Mouse (Mus musculus) heart, postnatal 14 days (tissue): ENCODE measurements around the gene Olfr435. TPM values are rescaled to one million over a fixed set of nuclear protein-coding genes. Genes with fewer than 3 reads are reported as not detected.
"Not testable (repeated sequence)": the region's sequence is repeated elsewhere in the genome, so short reads cannot be mapped to it uniquely, and the experiment has no call there.

Experiments used
- DNase-seq, 2 experiments: peaks; one replicate each; pipeline ENCODE4 v3.0.0; 2021 to 2022
- intact Hi-C: fragments of 180-260 bp; cut with DNase I; formaldehyde crosslinking; loops from one replicate; pipeline ENCODE4 v1.15.1; 2025
- long read RNA-seq, 2 experiments: library from polyadenylated mRNA; stranded (forward); transcript quantifications; one replicate each; pipeline ENCODE4 v2.0.0; 2021
- total RNA-seq, 2 experiments: library from RNA; stranded (reverse); gene quantifications; 2 replicates each; pipeline ENCODE4 v1.2.3; 2021

The Olfr435 gene
- not detected for total RNA-seq
- long read RNA-seq, experiment 1: 0 reads
- long read RNA-seq, experiment 2: 0 reads

DNA sequence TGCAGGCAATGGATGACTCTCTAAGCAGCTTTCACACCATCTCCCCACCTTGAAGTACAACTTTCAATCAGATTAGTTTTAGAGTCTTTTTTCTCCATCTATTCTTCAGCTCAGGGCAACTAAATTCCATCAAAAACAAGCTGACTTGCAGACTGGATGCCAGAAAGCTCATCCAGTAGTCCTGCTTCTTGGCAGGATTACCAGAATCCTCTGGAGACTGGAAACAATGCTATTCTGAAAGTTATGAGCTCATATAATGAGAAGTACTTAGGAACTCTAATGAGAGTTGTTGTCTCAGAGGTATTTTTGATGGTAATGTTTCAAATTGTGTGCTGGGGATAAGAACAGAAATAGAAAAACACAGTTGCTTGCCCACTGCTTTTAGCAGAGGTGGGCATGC, at the start of gene Olfr435:
Olfr435 (plus strand) TSS at position 366 of the 400 bp plus-strand sequence.
- intact Hi-C loops: no loop called here
- DNase-seq: no peak

DNA sequence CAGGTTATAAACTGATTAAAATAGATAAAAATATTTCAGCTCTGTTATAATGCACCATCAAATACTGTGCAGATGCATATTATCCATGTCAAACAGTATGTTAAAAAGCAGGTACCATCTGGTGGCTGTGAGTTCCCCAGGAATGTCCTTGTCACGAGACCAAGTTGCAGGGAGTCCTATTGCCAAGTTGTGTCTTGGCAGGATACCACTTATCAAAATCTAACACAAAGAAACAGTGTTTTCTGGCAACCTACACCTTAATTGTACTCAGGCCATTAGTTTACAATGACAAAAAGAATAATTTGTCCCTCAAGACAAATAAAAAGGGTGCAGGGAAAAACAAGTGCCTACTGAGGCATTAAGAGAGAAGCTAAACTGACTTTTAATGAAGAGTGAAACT, 37.4 kb upstream of the Olfr435 start:
- no peak for DNase-seq
- intact Hi-C loops: no loop called here

DNA sequence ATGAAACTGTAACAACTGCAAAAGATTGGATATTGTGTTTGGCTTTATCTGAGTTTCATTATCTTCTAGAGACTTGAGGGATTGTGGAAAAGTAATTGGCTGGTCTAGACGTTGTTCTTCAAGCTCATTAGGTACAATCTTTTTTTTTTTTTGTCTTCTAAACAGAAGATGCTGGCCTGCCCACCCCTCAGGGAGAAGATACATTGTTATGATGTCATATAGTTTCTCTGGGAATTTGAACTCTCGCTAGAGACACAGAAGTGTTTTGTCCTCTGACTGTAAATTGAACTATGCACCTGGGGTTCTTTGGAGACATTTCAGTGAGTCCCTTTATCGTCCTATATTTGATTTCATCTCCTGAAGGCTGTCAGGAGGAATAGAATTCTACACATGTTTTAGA, 34.0 kb upstream of the Olfr435 start, which contains the start of gene Olfr437:
Olfr437 (plus strand) TSS at position 301 of the 400 bp plus-strand sequence.
- no peak for DNase-seq

DNA sequence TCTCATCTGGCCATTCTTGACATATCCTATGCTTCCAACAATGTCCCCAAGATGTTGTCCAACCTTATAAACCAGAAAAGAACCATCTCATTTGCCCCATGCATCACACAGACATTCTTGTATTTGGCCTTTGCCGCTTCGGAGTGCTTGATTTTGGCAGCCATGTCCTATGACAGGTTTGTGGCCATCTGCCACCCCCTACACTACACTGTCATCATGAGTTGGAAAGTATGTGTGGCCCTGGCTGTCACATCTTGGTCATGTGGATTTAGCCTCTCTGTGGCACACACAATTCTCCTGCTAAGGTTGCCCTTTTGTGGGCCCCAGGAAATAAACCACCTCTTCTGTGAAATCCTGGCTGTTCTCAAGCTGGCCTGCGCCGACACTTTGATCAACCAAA, 29.7 kb upstream of the Olfr435 start:
- intact Hi-C loops: no loop called here
- DNase-seq: no peak

More for the DNA sequence above, 34.0 kb upstream of the Olfr435 start, which contains the start of gene Olfr437:
- intact Hi-C loops: no loop called here

DNA sequence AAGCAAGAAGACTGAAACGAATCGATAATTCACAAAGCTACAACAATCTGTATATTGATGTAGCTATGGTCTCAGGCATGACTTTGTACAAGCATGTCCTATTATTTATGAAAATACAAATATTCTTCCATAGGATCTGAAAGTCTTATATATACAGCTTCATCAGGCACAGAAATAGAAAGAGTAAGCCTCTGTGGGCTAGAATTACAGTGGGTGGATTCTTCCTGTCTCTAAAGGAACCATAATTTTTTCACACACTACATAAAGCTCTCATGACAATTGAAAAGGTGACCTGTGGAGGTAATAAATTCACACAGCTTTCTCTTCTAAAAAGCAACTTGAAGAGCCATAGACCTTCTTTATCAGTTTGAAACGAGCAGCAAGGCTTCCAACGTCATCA, 25.1 kb upstream of the Olfr435 start, which contains the start of gene Olfr13:
Olfr13 (plus strand) TSS at position 301 of the 400 bp plus-strand sequence.
- intact Hi-C loops: no loop called here

DNA sequence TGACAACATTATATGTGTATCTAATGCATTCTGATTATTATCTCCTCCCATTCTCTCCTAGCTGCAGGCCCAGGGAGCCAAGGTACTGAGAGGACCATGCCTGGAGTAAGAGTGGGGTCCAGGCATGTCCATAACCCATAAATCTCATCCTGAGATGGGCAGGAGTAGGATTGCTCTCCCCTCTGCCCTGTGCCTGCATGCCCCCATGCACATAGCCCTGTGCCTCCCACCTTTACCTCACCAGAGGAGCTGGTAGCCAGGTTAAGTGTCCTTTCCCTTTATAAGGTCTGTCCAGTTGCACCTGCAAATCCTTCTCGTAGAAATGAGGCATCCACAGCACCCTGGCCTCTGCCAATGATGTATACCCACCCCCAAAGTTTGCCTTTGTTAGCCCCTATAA, 18.8 kb upstream of the Olfr435 start:
- DNase-seq: no peak
- intact Hi-C loops: no loop called here

More for the DNA sequence above, 25.1 kb upstream of the Olfr435 start, which contains the start of gene Olfr13:
- no peak for DNase-seq

DNA sequence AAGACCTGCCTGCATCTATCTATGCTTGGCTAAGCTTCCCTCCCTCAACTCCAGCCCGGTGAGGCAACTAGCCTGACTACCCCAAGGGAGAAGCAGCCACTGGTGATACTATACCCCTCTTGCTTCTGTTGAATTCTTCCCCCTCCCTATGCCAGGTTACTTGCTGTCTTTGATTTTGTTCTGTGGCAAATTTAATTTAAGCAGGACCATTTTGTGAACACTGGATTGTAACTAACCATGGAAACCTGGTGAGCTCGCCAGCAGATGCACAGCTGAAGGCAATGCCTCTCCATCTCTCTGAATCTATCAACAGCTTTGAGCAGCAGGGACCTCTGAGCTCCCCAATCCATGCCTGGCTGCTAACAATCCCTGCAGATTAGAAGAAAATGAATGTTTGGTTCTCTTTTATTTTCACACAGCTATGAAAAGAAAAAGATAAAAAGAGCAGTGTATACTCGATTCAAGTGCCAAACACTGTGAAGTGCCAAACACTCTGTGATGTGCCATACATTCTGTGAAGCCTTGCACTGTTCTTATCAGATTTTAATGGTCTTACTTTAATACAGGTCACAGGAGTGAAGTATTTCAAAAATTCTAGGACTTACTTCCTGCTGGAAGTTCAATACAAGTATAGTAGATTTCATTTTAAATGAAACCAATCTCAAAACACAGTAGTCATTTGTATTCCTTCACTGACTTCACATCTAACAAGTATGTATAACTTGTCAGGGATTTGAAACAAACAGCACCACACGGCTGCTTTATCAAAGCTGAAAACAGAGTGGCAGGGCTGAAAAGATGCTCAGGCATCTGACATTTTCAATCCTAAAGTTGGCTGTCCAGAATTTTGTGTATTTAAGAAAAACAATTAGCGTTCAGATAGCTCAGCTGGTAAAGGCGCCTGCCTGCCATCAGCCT, 18.1 kb upstream of the Olfr435 start:
- DNase-seq: no peak
- intact Hi-C loops: no loop called here

DNA sequence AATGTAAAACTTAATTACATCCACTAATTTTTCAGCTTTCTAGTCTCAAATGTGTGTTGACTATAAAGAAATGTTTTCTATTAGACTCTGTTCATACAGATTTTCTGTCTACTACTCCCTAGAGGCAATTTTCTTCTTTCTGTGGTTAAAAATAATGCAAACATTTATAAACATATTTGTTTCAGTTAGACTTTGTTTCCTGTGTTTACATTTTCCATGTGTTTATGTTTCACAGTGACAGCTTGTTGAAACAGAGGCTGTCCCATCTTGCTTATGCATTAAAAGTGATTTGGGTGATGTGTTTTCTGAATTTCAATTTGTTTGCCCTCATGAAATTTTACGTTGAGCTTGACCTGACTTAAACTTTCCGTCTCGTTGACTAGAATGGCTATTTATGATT, 6.0 kb upstream of the Olfr435 start:
- intact Hi-C loops: no loop called here

DNA sequence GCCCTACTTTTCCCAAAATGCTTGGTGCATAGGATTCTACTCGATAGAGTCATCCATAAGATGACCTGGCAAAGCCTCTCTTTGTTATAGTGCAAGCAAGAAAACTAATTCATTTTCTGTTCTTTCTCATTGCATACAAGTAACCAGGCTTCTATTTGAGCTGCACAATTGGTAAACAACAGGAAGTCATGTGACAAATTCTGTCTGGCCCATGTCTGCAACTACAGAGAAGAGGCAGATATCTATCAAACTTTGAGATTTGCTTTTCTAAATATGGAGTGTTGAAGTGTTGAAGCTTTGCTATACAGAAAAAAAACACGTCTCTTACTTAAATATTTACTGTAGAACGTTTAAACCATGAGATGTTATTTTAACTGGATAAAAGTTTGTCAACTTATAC, 1.1 kb downstream of the Olfr435 start:
- intact Hi-C loops: no loop called here
- no peak for DNase-seq

More for the DNA sequence above, 6.0 kb upstream of the Olfr435 start:
- DNase-seq: no peak

DNA sequence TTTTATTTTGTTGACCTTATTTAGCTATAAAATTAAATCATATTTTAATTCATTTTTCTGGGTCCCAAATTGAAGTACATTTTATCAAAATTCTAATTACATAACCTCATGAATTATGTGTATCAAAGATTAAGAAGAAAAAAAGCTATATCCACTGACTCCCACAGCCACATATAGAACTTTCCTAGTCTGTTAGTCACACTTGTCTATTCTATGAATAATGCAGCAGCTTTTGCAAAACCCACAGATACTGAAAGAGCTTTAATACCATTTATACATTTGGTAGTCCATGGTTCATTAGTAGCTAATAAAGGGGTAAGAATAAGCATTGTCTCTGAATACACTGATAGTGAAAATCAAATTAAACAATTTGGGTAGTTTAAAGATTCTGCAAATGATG, 5.8 kb downstream of the Olfr435 start:
- DNase-seq: no peak
- intact Hi-C loops: no loop called here

DNA sequence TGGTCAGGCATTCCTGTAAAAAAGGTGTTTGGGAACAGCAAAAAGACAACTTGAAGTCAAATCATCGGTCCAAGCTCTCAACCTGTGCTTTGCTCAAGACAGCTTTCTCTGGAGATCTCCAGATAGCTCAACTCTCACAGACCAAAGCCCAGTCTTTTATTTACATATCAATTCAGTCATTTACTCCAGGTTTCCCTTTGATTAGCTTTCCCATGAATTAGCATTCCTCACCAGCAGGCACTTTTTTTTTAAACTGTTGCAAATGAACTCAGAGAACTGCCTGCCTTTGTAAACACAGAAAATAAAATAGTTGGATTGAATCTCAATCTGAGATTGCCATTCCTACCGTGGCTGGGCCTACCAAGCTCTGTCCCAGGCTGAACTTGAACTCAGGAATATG, 8.4 kb downstream of the Olfr435 start:
- DNase-seq: no peak
- intact Hi-C loops: no loop called here

DNA sequence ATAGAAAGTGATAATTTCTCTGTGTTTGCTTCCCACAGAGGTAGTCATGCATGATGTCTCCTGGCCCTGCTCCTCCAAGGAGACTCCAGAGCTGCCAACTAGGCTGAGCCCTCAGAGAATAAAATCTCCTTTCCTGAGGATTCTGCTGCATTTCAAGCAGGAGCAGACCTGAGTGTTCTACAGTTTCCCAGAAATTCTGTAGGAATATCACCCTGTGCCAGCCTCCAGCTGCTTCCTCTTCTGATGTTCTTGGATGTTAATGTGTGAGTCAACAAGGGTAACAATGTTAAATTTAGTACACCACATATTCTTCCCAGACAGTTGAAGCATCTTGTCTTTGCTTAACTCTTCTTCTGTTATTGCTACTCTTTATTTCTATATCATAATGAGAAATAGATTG, 15.9 kb downstream of the Olfr435 start, which contains the start of gene Olfr434:
Olfr434 (plus strand) TSS at position 149 of the 400 bp plus-strand sequence.
- intact Hi-C loops, DNase-seq: not testable (repeated sequence)

DNA sequence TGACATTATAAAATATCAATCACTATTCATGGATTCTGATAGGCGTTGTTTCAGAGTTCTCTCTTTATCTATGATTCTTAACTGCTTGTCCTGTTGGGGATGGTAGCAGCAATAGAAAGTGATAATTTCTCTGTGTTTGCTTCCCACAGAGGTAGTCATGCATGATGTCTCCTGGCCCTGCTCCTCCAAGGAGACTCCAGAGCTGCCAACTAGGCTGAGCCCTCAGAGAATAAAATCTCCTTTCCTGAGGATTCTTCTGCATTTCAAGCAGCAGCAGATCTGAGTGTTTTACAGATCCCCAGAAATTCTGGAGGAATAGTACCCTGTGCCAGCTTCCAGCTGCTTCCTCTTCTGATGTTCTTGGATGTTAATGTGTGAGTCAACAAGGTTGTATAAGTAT, 34.3 kb downstream of the Olfr435 start, which contains the start of gene Olfr47:
Olfr47 (plus strand) TSS at position 275 of the 400 bp plus-strand sequence.
- intact Hi-C loops, DNase-seq: not testable (repeated sequence)

DNA sequence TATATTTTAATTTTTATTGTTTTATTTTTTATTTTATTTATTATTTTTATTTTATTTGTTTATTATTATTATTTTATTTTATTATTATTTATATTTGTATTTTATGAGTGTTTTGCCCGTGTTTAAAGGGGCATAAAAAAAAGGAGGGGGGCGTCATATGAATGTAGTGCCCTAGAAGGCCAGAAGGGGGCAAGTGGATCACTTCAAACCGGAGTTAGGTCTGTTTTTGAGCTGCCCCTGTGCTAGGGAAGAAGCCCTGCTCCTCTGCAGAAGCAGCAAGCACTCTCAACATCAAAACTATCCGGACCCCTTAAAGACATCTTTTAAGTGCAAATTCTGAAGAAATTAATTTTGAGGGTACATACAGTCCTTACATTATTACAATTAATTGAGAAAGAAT, 45.1 kb downstream of the Olfr435 start:
- peak in 1 of 2 experiments; percentile 15 for DNase-seq
- intact Hi-C loops: no loop called here

DNA sequence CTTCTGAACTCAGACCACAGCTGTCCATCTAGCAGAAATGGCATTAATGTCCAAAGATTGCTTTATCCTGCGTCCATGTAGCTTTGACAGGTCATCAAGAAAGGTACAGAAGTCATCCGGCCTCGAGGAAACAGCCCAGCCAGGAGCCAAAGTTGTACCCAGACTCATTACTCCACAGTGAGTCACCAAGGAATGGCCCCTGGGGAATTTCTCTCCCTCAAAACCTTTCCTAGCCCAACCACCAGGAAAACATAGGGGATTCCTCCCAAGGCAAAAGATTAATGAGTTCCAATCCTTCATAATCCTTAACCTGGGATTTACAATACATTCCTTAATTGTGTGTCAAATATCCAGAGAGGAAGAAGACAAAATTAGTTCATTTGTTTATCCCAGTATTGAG, 50.5 kb downstream of the Olfr435 start:
- intact Hi-C loops: no loop called here

DNA sequence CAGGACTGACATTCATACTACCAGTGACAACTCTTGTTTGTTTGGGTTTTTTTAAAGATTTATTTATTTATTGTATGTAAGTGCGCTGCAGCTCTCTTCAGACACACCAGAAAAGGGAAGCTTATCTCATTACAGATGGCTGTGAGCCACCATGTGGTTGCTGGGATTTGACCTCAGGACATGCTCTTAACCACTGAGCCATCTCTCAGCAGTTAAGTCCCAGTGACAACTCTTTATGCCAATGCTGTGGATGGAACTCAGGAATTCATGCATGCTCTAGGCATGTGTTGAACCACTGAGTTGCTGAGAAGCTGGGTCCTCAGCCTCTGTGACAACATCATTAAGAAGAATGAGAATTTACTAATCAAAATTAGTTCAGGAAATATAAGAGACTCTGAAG, 56.0 kb downstream of the Olfr435 start:
- no peak for DNase-seq
- intact Hi-C loops: no loop called here

More for the DNA sequence above, 50.5 kb downstream of the Olfr435 start:
- no peak for DNase-seq

Other genes starting within 250 kb of the Olfr435 start
- gene Olfr444, start 248.1 kb upstream of the Olfr435 start, total RNA-seq: not detected
- gene Olfr441, start 90.8 kb upstream of the Olfr435 start, total RNA-seq: not detected
- not detected for gene Olfr237-ps1, start 50.6 kb upstream of the Olfr435 start, total RNA-seq
- not detected for gene Olfr437, start 33.9 kb upstream of the Olfr435 start, total RNA-seq
- not detected for gene Olfr13, start 25.0 kb upstream of the Olfr435 start, total RNA-seq
- gene Olfr434, start 15.9 kb downstream of the Olfr435 start, total RNA-seq: not detected
- gene Olfr47, start 34.4 kb downstream of the Olfr435 start, total RNA-seq: not detected
- 10 to 100 TPM; 15.1 to 16.0 TPM for gene Arhgef5, start 68.4 kb downstream of the Olfr435 start, total RNA-seq
- not detected for gene Nobox, start 112.4 kb downstream of the Olfr435 start, total RNA-seq